Mouse (Mus musculus): ENCODE measurements around the gene Dpm1.

The Dpm1 gene

GRCm38 (mm10) chr2:168166750-168167460 lies 63.5 kb downstream of the Dpm1 start:
- no peak for DNase-seq (ENCODE audit: low spot score in 2 of 2)

- DNase-seq (ENCODE audit: low spot score in 2 of 2): no peak
Measured at GRCm38 (mm10) chr2:168161978-168162377, 68.4 kb downstream of the Dpm1 start.

GRCm38 (mm10) chr2:168161514-168161971 lies 68.8 kb downstream of the Dpm1 start:
- no peak for DNase-seq (ENCODE audit: low spot score in 2 of 2)

GRCm38 (mm10) chr2:168160370-168160930 lies 69.9 kb downstream of the Dpm1 start:
- no peak for DNase-seq (ENCODE audit: low spot score in 2 of 2)
